Mouse (Mus musculus) 3134 (cell line): ENCODE results near the gene 3110040N11Rik.

Experiments
- DNase-seq: peaks from one replicate; pipeline ENCODE4 v3.0.0-alpha.2; 2011; ENCODE audit warnings: low spot score; ENCODE audit not compliant: insufficient read length; ENCODE audit errors: extremely low read depth

Gene 3110040N11Rik

GRCm38 (mm10) chr7:81740010-81740409 lies 49.3 kb downstream of the 3110040N11Rik start:
- no peak for DNase-seq

- no peak for DNase-seq
Measured at GRCm38 (mm10) chr7:81738720-81739385, 50.4 kb downstream of the 3110040N11Rik start.

GRCm38 (mm10) chr7:81735300-81736048 lies 53.8 kb downstream of the 3110040N11Rik start:
- no peak for DNase-seq

- no peak for DNase-seq
Measured at GRCm38 (mm10) chr7:81732183-81733089, 56.8 kb downstream of the 3110040N11Rik start.
